Mouse (Mus musculus) regulatory T cell (primary cell): ENCODE measurements at regions not wholly inside any gene's neighbourhood (a gene's known extent, or its start where the extent isn't known, plus 50 kb on each side); places are given as distances from the start of the nearest gene placed in this dataset.

ENCODE experiments used
- in situ Hi-C: fragments of 300-600 bp; cut with MboI, MseI; formaldehyde crosslinking; loops from one replicate; pipeline ENCODE4 v1.15.1; 2025; ENCODE audit warnings: high pct_unique_total_duplicates

- in situ Hi-C loops: no loop called here
These were observed 1641.8 kb upstream of the Gm7489 start for GRCm38 (mm10) chr15:52242890-52243289.
